Mouse (Mus musculus) cerebellum, adult 18-20 months (tissue): ENCODE measurements around the gene Spg21.
A peak's percentile ranks its signal among the peaks of the same experiment; 100 is the strongest.

Source experiments
- DNase-seq, 2 experiments: peaks; one replicate each; pipeline ENCODE4 v3.0.0; 2021

The Spg21 gene

GRCm38 (mm10) chr9:65460732-65461442 lies at the start of gene Spg21:
TSS of gene Spg21 (plus strand) at chr9:65460947.
- DNase-seq: peak; percentile 94 to 97

GRCm38 (mm10) chr9:65411326-65411725 lies 49.4 kb upstream of the Spg21 start:
- no peak for DNase-seq

- no peak for DNase-seq
Measured at GRCm38 (mm10) chr9:65417738-65418137, 43.0 kb upstream of the Spg21 start.

- no peak for DNase-seq
Measured at GRCm38 (mm10) chr9:65419633-65420032, 41.1 kb upstream of the Spg21 start.

DNA sequence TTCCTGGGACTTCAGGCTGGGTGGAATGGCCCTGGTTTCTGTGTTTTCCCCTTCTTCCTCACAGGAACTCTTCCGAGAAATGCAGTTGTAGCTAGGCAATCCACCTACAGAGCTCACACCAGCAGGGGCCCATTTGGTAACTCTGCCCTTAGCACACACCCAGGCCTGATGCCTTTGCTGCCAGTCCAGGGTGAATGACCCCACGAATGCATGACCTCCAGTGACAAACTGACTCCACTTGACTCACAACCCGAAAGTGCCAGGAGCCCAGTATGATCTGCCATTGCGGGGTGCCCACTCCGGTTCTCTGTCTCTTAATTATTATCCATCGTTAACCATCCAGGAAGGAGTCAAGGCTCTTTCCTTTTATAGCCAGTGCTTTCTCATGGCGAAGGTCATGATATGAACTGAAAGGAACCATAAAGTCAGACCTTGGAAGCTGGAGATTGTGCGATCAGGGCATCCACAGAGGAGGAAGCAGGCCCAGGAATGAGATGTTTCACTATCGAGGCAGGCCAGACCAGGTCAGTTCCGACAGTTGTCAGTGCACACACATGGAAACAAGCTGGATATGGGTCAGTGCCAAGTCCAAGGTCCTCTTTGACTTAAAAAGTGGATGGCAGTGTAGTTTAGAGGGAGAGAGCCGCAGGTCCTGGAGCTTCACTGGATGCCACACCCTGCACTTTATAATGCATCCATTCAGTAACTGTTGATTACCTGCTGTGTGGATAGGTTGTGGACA lies 37.8 kb upstream of the Spg21 start, which contains the start of gene Slc51b:
Gene Slc51b, minus strand, starts transcription at position 196 of the 742 bp plus-strand sequence.
- no peak for DNase-seq

- no peak for DNase-seq
Measured at GRCm38 (mm10) chr9:65424393-65424792, 36.4 kb upstream of the Spg21 start.

DNA sequence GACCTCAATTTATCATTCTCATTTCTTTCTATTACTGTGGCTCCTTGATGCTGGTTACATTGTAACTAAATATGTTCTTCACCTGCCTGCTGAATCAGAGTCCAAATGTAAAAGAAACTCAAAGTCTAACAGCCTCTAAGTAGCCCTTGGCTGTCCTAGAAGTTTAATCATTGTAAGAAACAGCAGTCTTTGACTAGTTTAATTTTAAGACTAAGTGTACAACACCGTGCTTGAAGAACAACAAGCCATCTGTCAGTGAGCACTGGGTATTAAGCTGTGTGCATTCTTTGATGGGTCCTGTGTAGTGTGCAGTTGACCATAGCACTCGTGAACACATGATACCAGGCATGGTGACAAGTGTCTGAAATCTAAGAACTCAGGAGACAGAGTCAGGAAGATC lies 33.2 kb upstream of the Spg21 start:
- DNase-seq: no peak

- no peak for DNase-seq
Measured at GRCm38 (mm10) chr9:65428003-65428402, 32.7 kb upstream of the Spg21 start.

DNA sequence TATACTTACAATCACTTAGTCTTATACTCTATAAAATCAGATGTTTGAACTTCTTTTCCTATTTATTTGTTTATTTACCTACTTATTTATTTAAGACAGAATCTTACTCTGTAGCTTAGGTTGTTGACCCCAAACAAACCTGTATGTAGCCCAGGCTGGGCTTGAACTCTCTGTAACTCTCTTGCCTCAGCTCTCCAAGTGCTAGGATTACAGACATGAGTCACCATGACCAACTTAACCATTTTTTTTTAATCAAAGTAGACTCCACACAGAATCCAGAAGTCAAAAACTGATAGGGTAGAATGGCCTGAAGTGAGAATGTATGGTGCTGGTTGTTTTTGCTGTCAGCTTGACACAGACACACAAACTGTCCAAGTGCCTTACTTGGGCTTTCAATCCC lies 30.3 kb upstream of the Spg21 start:
- DNase-seq: no peak

GRCm38 (mm10) chr9:65430921-65431320 lies 29.8 kb upstream of the Spg21 start:
- DNase-seq: no peak

GRCm38 (mm10) chr9:65432236-65432635 lies 28.5 kb upstream of the Spg21 start:
- DNase-seq: peak; percentile 79 to 80

DNA sequence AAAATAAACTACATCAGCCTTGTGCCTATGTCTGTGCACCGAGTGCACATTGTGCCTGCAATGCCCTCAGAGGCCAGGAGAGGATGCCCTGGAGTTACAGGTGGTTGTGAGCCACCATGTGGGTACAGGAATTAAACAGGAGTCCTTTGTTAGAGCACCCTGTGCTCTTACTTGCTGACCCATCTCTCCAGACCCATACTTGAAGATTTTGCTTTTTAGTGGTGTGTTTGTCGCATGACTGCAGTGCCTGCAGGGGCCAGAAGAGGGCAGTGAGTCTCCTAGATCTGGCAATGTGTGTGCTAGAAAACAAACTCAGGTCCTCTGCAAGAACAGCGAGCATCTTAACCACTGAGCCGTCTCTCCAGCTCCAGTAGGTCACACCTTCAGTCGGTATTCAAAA lies 26.6 kb upstream of the Spg21 start:
- peak; percentile 10 to 17 for DNase-seq

GRCm38 (mm10) chr9:65435211-65435610 lies 25.5 kb upstream of the Spg21 start:
- DNase-seq: no peak

GRCm38 (mm10) chr9:65435671-65436301 lies 25.0 kb upstream of the Spg21 start, which contains the start of gene Mtfmt:
TSS of gene Mtfmt (plus strand) at chr9:65435782.
- DNase-seq: peak; percentile 93 to 94

DNA sequence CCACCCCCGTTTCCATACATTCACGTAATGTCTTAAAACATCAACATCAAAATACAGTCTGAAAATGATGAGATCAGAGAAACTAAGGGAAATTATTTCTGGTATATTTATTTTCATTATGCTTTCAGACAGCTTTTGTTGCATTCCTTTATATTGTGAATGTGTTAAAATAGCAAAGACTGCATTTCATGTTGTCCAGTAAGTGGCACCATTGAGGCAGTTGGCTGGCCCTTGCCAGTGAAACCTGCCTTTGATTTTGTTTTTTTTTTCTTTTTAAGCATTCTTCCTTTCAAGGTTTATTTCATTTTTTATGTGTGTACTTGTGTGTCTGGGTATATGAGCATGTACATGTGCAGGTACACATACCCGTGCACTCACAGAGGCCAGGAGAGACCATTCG lies 16.1 kb upstream of the Spg21 start:
- DNase-seq: no peak

GRCm38 (mm10) chr9:65447951-65448350 lies 12.8 kb upstream of the Spg21 start:
- no peak for DNase-seq

GRCm38 (mm10) chr9:65458975-65459374 lies 1.8 kb upstream of the Spg21 start:
- DNase-seq: no peak

- DNase-seq: no peak
Measured at GRCm38 (mm10) chr9:65460198-65460597, 549 bp upstream of the Spg21 start.

- no peak for DNase-seq
Measured at GRCm38 (mm10) chr9:65462544-65462943, 1.8 kb downstream of the Spg21 start.

DNA sequence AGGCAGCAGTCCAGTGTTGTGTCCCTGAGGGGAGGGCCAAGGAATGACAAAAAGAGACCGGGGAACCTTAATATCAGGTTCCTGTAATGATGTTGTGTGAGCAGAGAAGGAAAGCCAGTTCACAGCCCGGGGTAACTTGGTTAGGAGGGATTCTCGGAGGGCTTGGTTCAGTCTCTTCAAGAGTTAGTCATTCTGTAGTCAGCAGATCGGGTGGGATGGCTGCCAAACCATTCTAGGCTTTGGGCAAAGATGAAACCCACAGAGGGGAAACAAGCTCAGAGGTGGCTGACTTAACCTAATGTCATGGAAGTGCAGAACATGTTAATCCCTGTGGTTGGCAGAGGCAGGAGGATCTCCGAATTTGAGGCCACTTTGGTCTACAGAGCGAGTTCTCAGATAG lies 3.4 kb downstream of the Spg21 start:
- DNase-seq: peak in 1 of 2 experiments; percentile 9

DNA sequence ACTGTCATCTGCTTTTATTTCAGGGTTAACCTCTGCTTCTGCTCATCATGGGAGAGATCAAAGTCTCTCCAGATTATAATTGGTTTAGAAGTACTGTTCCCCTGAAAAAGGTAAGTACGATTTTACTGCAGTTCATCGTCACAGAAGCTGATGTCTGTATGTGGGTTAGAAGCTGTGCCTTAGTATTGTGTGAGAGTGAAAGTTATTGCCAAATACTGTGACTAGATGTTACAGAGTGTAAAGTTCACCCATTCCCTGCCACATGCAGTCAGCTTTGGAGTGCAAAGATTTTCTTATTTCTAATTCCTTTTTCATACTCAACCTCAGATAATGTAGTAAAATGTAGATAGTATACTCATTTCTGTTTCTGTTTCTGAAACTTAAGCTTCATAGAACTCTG lies 4.5 kb downstream of the Spg21 start:
- DNase-seq: no peak

DNA sequence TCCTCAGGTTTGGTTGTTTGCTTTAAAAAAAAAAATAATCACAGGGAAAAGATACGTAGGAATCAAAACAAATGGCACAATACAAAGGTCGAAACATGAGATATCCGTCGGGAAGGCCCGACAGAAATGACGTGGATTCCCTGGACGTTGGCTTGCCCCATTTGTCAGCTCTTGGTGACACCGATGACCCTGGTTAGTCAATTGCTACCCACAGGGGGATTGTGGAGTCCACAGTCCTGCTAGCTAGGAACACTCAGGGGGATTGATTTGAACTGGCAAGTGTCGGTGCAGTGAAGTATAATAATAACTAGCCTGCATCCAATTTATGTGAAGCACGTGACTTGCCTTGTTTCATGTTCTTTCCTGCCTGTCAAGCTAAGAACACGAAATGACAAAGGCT lies 6.9 kb downstream of the Spg21 start:
- DNase-seq: no peak

DNA sequence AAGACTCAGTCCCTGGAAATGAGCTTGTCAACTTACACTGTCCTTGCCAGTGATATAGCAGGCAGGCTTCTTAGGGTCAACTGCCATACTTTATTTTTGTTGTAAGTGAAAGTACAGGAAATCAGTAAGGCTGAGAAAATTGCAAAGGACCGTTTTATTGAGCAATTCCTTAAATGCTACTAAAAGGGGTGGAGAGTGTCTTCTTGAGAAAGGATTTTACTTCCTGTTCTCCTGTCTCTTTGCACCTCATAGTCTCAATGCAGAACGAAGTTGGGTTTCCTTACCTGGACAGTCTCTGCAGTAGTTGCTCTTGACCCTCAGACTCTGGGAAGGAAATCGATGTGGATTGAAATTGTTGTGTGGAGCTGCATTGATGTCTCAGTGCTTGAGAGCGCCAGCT lies 12.0 kb downstream of the Spg21 start:
- DNase-seq: no peak

- no peak for DNase-seq
Measured at GRCm38 (mm10) chr9:65479158-65479557, 18.4 kb downstream of the Spg21 start.
